Mouse (Mus musculus) liver, postnatal 0 days (tissue): Measurements from ENCODE around the gene Cntn3.

ENCODE experiments used
- CTCF ChIP-seq: sonication (generic); IDR thresholded peaks from 2 replicates; pipeline ENCODE4 v1.5.1; 2016; ENCODE audit warnings: antibody characterized with exemption, low read depth
- EP300 ChIP-seq: IDR thresholded peaks from 2 replicates; pipeline ENCODE4 v1.6.1; 2016; ENCODE audit warnings: antibody characterized with exemption, low read depth, mild to moderate bottlenecking

- TF ChIP-seq CTCF (no peak), EP300 (no peak)
Observed at GRCm38 (mm10) chr6:102231015-102231414, 341.9 kb downstream of the Cntn3 start.
